ENCODE assay signal across 37 mouse cellular contexts in the genomic region with DNA sequence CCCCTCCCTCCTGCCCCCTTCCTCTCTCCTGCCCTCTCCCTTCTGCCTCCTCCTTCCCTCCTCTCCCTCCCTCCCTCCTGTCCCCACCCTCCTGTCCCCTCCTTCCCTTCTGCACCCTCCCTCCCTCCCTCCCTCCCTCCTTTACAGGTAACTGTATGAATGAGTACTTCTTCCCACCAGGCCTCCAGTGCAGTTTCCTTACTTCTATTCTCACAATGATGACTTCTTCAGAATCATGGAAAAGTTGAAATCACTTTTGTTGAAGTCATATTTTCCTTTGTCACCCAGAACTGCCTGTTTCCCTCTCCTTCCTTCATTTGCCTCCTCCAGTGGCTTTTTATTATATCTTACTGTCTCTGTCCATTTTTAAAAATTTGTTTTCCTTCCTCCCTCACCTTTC. TPM values are rescaled to one million over a fixed set of nuclear protein-coding genes. Genes with fewer than 3 reads are reported as not detected.
DNase-seq lines count a peak whose midpoint lies in the region; ATAC-seq lines count a peak whose summit lies in the region.
"Had no signal": no experiment of that assay in that cellular context is flagged by ENCODE, and none has a peak within 500 bp of the region (broad histone marks: within the 10 kb centered on the region; RNA-seq: fewer than 3 reads in every experiment).

No protein-coding gene starts in this region.

- peak; percentile 33; the same call in 1 of the 2 replicates for ATAC-seq in heart, embryonic 12.5 days (ENCODE audit: insufficient number of reproducible peaks, low FRiP score)
- ATAC-seq in kidney, embryonic 16.5 days (ENCODE audit: low FRiP score, low TSS enrichment), result peak; percentile 47; the same call in 1 of the 2 replicates
- 0 out of 2 replicates have a peak, but pooled peaks have one; percentile 44 for ATAC-seq in midbrain, embryonic 12.5 days (ENCODE audit: low FRiP score, low read depth)
- no peak for ATAC-seq in liver, embryonic 12.5 days
- ATAC-seq: activated CD4-positive, CD25-positive, alpha-beta regulatory T cell, adult 4 months; CD4-positive, CD25-positive, alpha-beta regulatory T cell, adult 4 months; forebrain, embryonic 13.5 days; forebrain, embryonic 16.5 days; hindbrain, embryonic 16.5 days had no signal

- intact Hi-C loops in heart, postnatal 36 days (cut with DNase I), result no loop called here

- no peak overlapping the region for H3K9ac ChIP-seq in heart, embryonic 12.5 days
- no peak overlapping the region for H3K9ac ChIP-seq in kidney, embryonic 16.5 days (replicated peaks; ENCODE audit: low read length)
- H3K9ac ChIP-seq in midbrain, embryonic 12.5 days (replicated peaks), result no peak overlapping the region
- no peak overlapping the region for H3K9ac ChIP-seq in liver, embryonic 12.5 days
- H3K9ac ChIP-seq: forebrain, embryonic 13.5 days; hindbrain, embryonic 13.5 days had no signal

- H3K4me2 ChIP-seq in heart, embryonic 12.5 days, result no peak overlapping the region
- no peak overlapping the region for H3K4me2 ChIP-seq in kidney, embryonic 16.5 days (replicated peaks; ENCODE audit: low read depth, low read length)
- no peak overlapping the region for H3K4me2 ChIP-seq in midbrain, embryonic 12.5 days (replicated peaks)
- no peak overlapping the region for H3K4me2 ChIP-seq in liver, embryonic 12.5 days
- H3K4me2 ChIP-seq: forebrain, embryonic 13.5 days; hindbrain, embryonic 13.5 days had no signal

- H3K9me3 ChIP-seq in heart, embryonic 12.5 days (replicated peaks), result no peaks in the 10 kb centered on the region
- no peaks in the 10 kb centered on the region for H3K9me3 ChIP-seq in kidney, embryonic 16.5 days (ENCODE audit: low read length)
- no peaks in the 10 kb centered on the region for H3K9me3 ChIP-seq in midbrain, embryonic 12.5 days
- no peaks in the 10 kb centered on the region for H3K9me3 ChIP-seq in midbrain, embryonic 10.5 days (replicated peaks)
- no peaks in the 10 kb centered on the region; the same call in 1 of the 2 replicates for H3K9me3 ChIP-seq in liver, embryonic 12.5 days (replicated peaks)
- H3K9me3 ChIP-seq: forebrain, embryonic 10.5 days; forebrain, embryonic 13.5 days; heart, embryonic 10.5 days; hindbrain, embryonic 10.5 days; hindbrain, embryonic 13.5 days had no signal

- no peak overlapping the region for H3K4me3 ChIP-seq in heart, embryonic 12.5 days
- H3K4me3 ChIP-seq in kidney, embryonic 16.5 days (ENCODE audit: low read length), result no peak overlapping the region
- H3K4me3 ChIP-seq in midbrain, embryonic 12.5 days, result no peak overlapping the region
- H3K4me3 ChIP-seq in midbrain, embryonic 10.5 days, result no peak overlapping the region
- H3K4me3 ChIP-seq in liver, embryonic 12.5 days, result no peak overlapping the region
- H3K4me3 ChIP-seq: forebrain, embryonic 10.5 days; forebrain, embryonic 13.5 days; heart, adult 2 months; heart, embryonic 10.5 days; hindbrain, embryonic 10.5 days; hindbrain, embryonic 13.5 days had no signal

- H3K27ac ChIP-seq in heart, embryonic 12.5 days (ENCODE audit: poor library complexity, severe bottlenecking), result no peak overlapping the region
- H3K27ac ChIP-seq in kidney, embryonic 16.5 days (ENCODE audit: low read length), result peak overlapping the region; percentile 51; the same call in 1 of the 2 replicates
- H3K27ac ChIP-seq in midbrain, embryonic 12.5 days (replicated peaks), result no peak overlapping the region
- no peak overlapping the region for H3K27ac ChIP-seq in midbrain, embryonic 10.5 days (replicated peaks)
- H3K27ac ChIP-seq in liver, embryonic 12.5 days, result no peak overlapping the region
- H3K27ac ChIP-seq: forebrain, embryonic 10.5 days; forebrain, embryonic 13.5 days; heart, adult 2 months; heart, embryonic 10.5 days; hindbrain, embryonic 10.5 days; hindbrain, embryonic 13.5 days had no signal

- no peaks in the 10 kb centered on the region for H3K36me3 ChIP-seq in heart, embryonic 12.5 days
- H3K36me3 ChIP-seq in kidney, embryonic 16.5 days (ENCODE audit: insufficient read depth, low read length), result no peaks in the 10 kb centered on the region
- no peaks in the 10 kb centered on the region for H3K36me3 ChIP-seq in midbrain, embryonic 12.5 days
- no peaks in the 10 kb centered on the region for H3K36me3 ChIP-seq in midbrain, embryonic 10.5 days
- no peaks in the 10 kb centered on the region for H3K36me3 ChIP-seq in liver, embryonic 12.5 days
- H3K36me3 ChIP-seq: forebrain, embryonic 10.5 days; heart, embryonic 10.5 days; hindbrain, embryonic 10.5 days; hindbrain, embryonic 13.5 days had no signal

- no peaks in the 10 kb centered on the region for H3K27me3 ChIP-seq in heart, embryonic 12.5 days (replicated peaks)
- H3K27me3 ChIP-seq in kidney, embryonic 16.5 days (ENCODE audit: insufficient read depth, low read length), result no peaks in the 10 kb centered on the region
- no peaks in the 10 kb centered on the region for H3K27me3 ChIP-seq in midbrain, embryonic 12.5 days
- H3K27me3 ChIP-seq in midbrain, embryonic 10.5 days (ENCODE audit: low read depth, poor library complexity, severe bottlenecking), result no peaks in the 10 kb centered on the region
- no peaks in the 10 kb centered on the region for H3K27me3 ChIP-seq in liver, embryonic 12.5 days (replicated peaks)
- H3K27me3 ChIP-seq: forebrain, embryonic 13.5 days; hindbrain, embryonic 13.5 days had no signal

- no peak for DNase-seq in heart, postnatal 36 days
- no peak for DNase-seq in kidney, adult 9 months
- no peak for DNase-seq in midbrain, embryonic 10.5 days (ENCODE audit: low spot score)
- peak; percentile 0 for DNase-seq in naive thymus-derived CD4-positive, alpha-beta T cell, adult 2 months (ENCODE audit: low read depth)
- DNase-seq: adrenal gland, adult 8-10 months; adrenal gland, postnatal 25 days; cerebellum, adult 11-12 months; cerebellum, adult 8-10 months; cerebellum, postnatal 10 days; cerebellum, postnatal 36 days; gastrocnemius, postnatal 10 days; gastrocnemius, postnatal 36 days; heart, adult 2 months had no signal

- no peaks in the 10 kb centered on the region for H3K4me1 ChIP-seq in heart, embryonic 12.5 days (replicated peaks)
- no peaks in the 10 kb centered on the region for H3K4me1 ChIP-seq in kidney, embryonic 16.5 days (ENCODE audit: insufficient read depth, low read length)
- H3K4me1 ChIP-seq in midbrain, embryonic 12.5 days, result no peaks in the 10 kb centered on the region
- H3K4me1 ChIP-seq in midbrain, embryonic 10.5 days, result no peaks in the 10 kb centered on the region
- no peaks in the 10 kb centered on the region for H3K4me1 ChIP-seq in liver, embryonic 12.5 days
- H3K4me1 ChIP-seq: forebrain, embryonic 10.5 days; forebrain, embryonic 13.5 days; heart, embryonic 10.5 days; hindbrain, embryonic 10.5 days; hindbrain, embryonic 13.5 days had no signal

RNA-seq across cellular contexts. Expression of a gene that starts 16.1 kb away (rescaled TPM):
- not detected in 2 replicates for polyA plus RNA-seq in heart, embryonic 12.5 days (2016; fragmentation: Nextera tagmentation; extraction: Ambion mirVana)
- not detected for total RNA-seq in heart, postnatal 36 days (2021)
- polyA plus RNA-seq in kidney, embryonic 16.5 days (2015; fragmentation: Nextera tagmentation; extraction: Ambion mirVana), result 0.18 TPM in 1 of 2 replicates, not detected in the other
- polyA plus RNA-seq in midbrain, embryonic 12.5 days (2016; fragmentation: Nextera tagmentation; extraction: Ambion mirVana), result not detected in 2 replicates
- not detected in 2 replicates for polyA plus RNA-seq in midbrain, embryonic 10.5 days (2016; fragmentation: Nextera tagmentation; extraction: Ambion mirVana)
- polyA plus RNA-seq in liver, embryonic 12.5 days (2016; fragmentation: Nextera tagmentation; extraction: Ambion mirVana), result 0.07 TPM in 1 of 2 replicates, not detected in the other
- total RNA-seq: adrenal gland, adult 8-10 months; adrenal gland, postnatal 25 days; ES-E14; gastrocnemius, adult 18-20 months; gastrocnemius, postnatal 10 days; gastrocnemius, postnatal 36 days; granulocyte monocyte progenitor cell, adult 5-6 weeks; heart, adult 2 months; heart, postnatal 25 days had no signal
- polyA plus RNA-seq: activated CD4-positive, CD25-positive, alpha-beta regulatory T cell, adult 4 months; brain, embryonic 14.5 days; C2C12; CD4-positive, CD25-positive, alpha-beta regulatory T cell, adult 4 months; cortical plate, adult 2 months; embryonic facial prominence, embryonic 11.5 days; embryonic facial prominence, embryonic 14.5 days; forebrain, embryonic 10.5 days; forebrain, embryonic 13.5 days; forebrain, embryonic 16.5 days; heart, adult 2 months; heart, embryonic 10.5 days; heart, embryonic 14.5 days; heart, postnatal 0 days; hindbrain, embryonic 10.5 days; hindbrain, embryonic 13.5 days; hindbrain, embryonic 16.5 days had no signal

RNA-seq across cellular contexts. Expression of a gene that starts 25.4 kb away (rescaled TPM):
- not detected in 2 replicates for polyA plus RNA-seq in heart, embryonic 12.5 days (2016; fragmentation: Nextera tagmentation; extraction: Ambion mirVana)
- not detected for total RNA-seq in heart, postnatal 36 days (2021)
- 99.5 and 117 TPM in 2 replicates for polyA plus RNA-seq in kidney, embryonic 16.5 days (2015; fragmentation: Nextera tagmentation; extraction: Ambion mirVana)
- not detected in 2 replicates for polyA plus RNA-seq in midbrain, embryonic 12.5 days (2016; fragmentation: Nextera tagmentation; extraction: Ambion mirVana)
- not detected in 2 replicates for polyA plus RNA-seq in midbrain, embryonic 10.5 days (2016; fragmentation: Nextera tagmentation; extraction: Ambion mirVana)
- 0.08 TPM in 2 replicates for polyA plus RNA-seq in liver, embryonic 12.5 days (2016; fragmentation: Nextera tagmentation; extraction: Ambion mirVana)
- total RNA-seq: adrenal gland, adult 8-10 months; adrenal gland, postnatal 25 days; ES-E14; gastrocnemius, postnatal 10 days; gastrocnemius, postnatal 36 days; granulocyte monocyte progenitor cell, adult 5-6 weeks; heart, adult 2 months; heart, postnatal 25 days had no signal
- polyA plus RNA-seq: activated CD4-positive, CD25-positive, alpha-beta regulatory T cell, adult 4 months; brain, embryonic 14.5 days; C2C12; CD4-positive, CD25-positive, alpha-beta regulatory T cell, adult 4 months; cortical plate, adult 2 months; embryonic facial prominence, embryonic 11.5 days; embryonic facial prominence, embryonic 14.5 days; forebrain, embryonic 10.5 days; forebrain, embryonic 13.5 days; forebrain, embryonic 16.5 days; heart, adult 2 months; heart, embryonic 14.5 days; heart, postnatal 0 days; hindbrain, embryonic 10.5 days; hindbrain, embryonic 13.5 days; hindbrain, embryonic 16.5 days had no signal

Comparison
In these comparisons a context has a peak if more than half of its experiments do, and no peak if none do; other contexts are left out.
1. RNA of a gene that starts 25.4 kb away (polyA plus RNA-seq): 99.5 to 117 TPM in kidney, embryonic 16.5 days; 0.08 TPM in liver, embryonic 12.5 days, not detected in heart, embryonic 12.5 days, not detected in midbrain, embryonic 12.5 days and not detected in midbrain, embryonic 10.5 days; every median in the first group is over 10 times any median in the second.